Mouse (Mus musculus) kidney, postnatal 0 days (tissue): ENCODE results near the gene Ccdc63. TPM values are rescaled to one million over a fixed set of nuclear protein-coding genes. Genes with fewer than 3 reads are reported as not detected.

Source experiments
- ATAC-seq: fragments of 200-750 bp; cut with Nextera tagmentation; replicated peaks from 2 replicates; pipeline ENCODE4 v1.8.0; 2017; ENCODE audit warnings: low read depth, moderate number of reproducible peaks, moderate TSS enrichment, moderate library complexity; ENCODE audit not compliant: low FRiP score
- DNase-seq: peaks from one replicate; pipeline ENCODE4 v3.0.0-alpha.2; 2016; ENCODE audit warnings: low spot score
- H3K27ac ChIP-seq: fragments of 300-500 bp; sonication (generic); 2 replicates; pipeline ENCODE4 v1.5.1; 2014; ENCODE audit warnings: mild to moderate bottlenecking
- H3K27me3 ChIP-seq: fragments of 300-500 bp; sonication (generic); 2 replicates; pipeline ENCODE4 v1.6.1; 2014; ENCODE audit warnings: low read length, mixed read lengths; ENCODE audit not compliant: insufficient read depth
- H3K36me3 ChIP-seq: fragments of 300-500 bp; sonication (generic); 2 replicates; pipeline ENCODE4 v1.6.1; 2014; ENCODE audit warnings: low read length, mixed read lengths; ENCODE audit not compliant: insufficient read depth
- H3K4me1 ChIP-seq: fragments of 300-500 bp; sonication (generic); replicated peaks from 2 replicates; pipeline ENCODE4 v1.6.1; 2014; ENCODE audit warnings: antibody characterized with exemption, low read length, mixed read lengths; ENCODE audit not compliant: insufficient read depth
- H3K4me2 ChIP-seq: fragments of 300-500 bp; sonication (generic); 2 replicates; pipeline ENCODE4 v1.6.1; 2014; ENCODE audit warnings: mild to moderate bottlenecking, low read length, moderate library complexity, mixed read lengths
- H3K4me3 ChIP-seq: fragments of 300-500 bp; sonication (generic); replicated peaks from 2 replicates; pipeline ENCODE4 v1.5.1; 2014; ENCODE audit warnings: low read depth, low read length
- H3K9ac ChIP-seq: fragments of 300-500 bp; sonication (generic); 2 replicates; pipeline ENCODE4 v1.6.1; 2014; ENCODE audit warnings: low read depth, low read length
- H3K9me3 ChIP-seq: fragments of 300-500 bp; sonication (generic); replicated peaks from 2 replicates; pipeline ENCODE4 v1.6.1; 2016; ENCODE audit warnings: low read length, inconsistent platforms, mixed read lengths
- CTCF ChIP-seq: IDR thresholded peaks from 2 replicates; pipeline ENCODE4 v1.5.1; 2016; ENCODE audit warnings: antibody characterized with exemption, low read depth, mild to moderate bottlenecking, moderate library complexity
- WGBS: fragments of 180-500 bp; shearing (Covaris S2); extraction: QIAGEN DNeasy Blood & Tissue Kit; methylation state at CpG from one replicate; pipeline ENCODE4 v1.1.7; 2014; 5-methylcytosine and 5-hydroxymethylcytosine counted together
- polyA plus RNA-seq: library from polyadenylated mRNA; unstranded; fragments of >200 nt; fragmentation: Nextera tagmentation; extraction: Ambion mirVana; gene quantifications from 2 replicates; pipeline ENCODE4 v1.2.1, GENCODE M21; 2015

Gene Ccdc63
- polyA plus RNA-seq, 1 experiment from 2014 or later, result not detected

GRCm38 (mm10) chr5:122163194-122163593 lies 22.6 kb upstream of the Ccdc63 start:
- Histone ChIP-seq H3K9ac (no peak overlapping the region), H3K4me2 (peak overlapping the region; percentile 25; the same call in 1 of the 2 replicates), H3K27me3 (no peaks in the 10 kb centered on the region), H3K4me1 (peaks cover 45% of the 10 kb centered on the region), H3K27ac (0 out of 2 replicates have a peak overlapping the region, but pooled peaks have one; percentile 10), H3K9me3 (no peaks in the 10 kb centered on the region), H3K36me3 (0 out of 2 replicates have a peak, but pooled peaks cover 4% of the 10 kb centered on the region), H3K4me3 (no peak overlapping the region)
- TF ChIP-seq CTCF, result no peak
- WGBS, result 14% methylated on average over 6 of the region's 6 CpGs
- DNase-seq, result no peak
- ATAC-seq, result no peak

GRCm38 (mm10) chr5:122158557-122159515 lies 18.2 kb upstream of the Ccdc63 start:
- ATAC-seq (no peak), DNase-seq (peak; percentile 33)
- Histone ChIP-seq H3K27me3 (no peaks in the 10 kb centered on the region), H3K36me3 (0 out of 2 replicates have a peak, but pooled peaks cover 3% of the 10 kb centered on the region), H3K9me3 (no peaks in the 10 kb centered on the region), H3K27ac (peak overlapping the region; percentile 76), H3K4me1 (peaks cover 18% of the 10 kb centered on the region), H3K9ac (peak overlapping the region; percentile 93), H3K4me3 (peak overlapping the region; percentile 95), H3K4me2 (peak overlapping the region; percentile 74)
- under 1% methylated on average over 42 of the region's 42 CpGs for WGBS
- no peak for TF ChIP-seq CTCF

GRCm38 (mm10) chr5:122157827-122158381 lies 17.3 kb upstream of the Ccdc63 start, which contains the start of gene Ppp1cc:
Gene Ppp1cc (plus strand): TSS chr5:122158278.
- Histone ChIP-seq H3K27me3 (no peaks in the 10 kb centered on the region), H3K4me3 (peak within 1 kb of the TSS; percentile 95), H3K9me3 (no peaks in the 10 kb centered on the region), H3K9ac (peak within 1 kb of the TSS; percentile 93), H3K27ac (peak within 1 kb of the TSS; percentile 78), H3K4me2 (peak within 1 kb of the TSS; percentile 74), H3K4me1 (peaks cover 10% of the 10 kb centered on the region), H3K36me3 (0 out of 2 replicates have a peak, but pooled peaks cover 3% of the 10 kb centered on the region)
- peak; percentile 41; the same call in 1 of the 2 replicates for TF ChIP-seq CTCF
- peak; percentile 94 for ATAC-seq
- WGBS, result under 1% methylated on average over 51 of the region's 54 CpGs
- peak; percentile 95 for DNase-seq

GRCm38 (mm10) chr5:122156486-122156885 lies 15.9 kb upstream of the Ccdc63 start:
- no peak for TF ChIP-seq CTCF
- H3K9me3 ChIP-seq, result no peaks in the 10 kb centered on the region
- H3K36me3 ChIP-seq, result 0 out of 2 replicates have a peak, but pooled peaks cover 3% of the 10 kb centered on the region
- no peak overlapping the region for H3K9ac ChIP-seq
- WGBS, result 44% methylated on average over 2 of the region's 2 CpGs
- DNase-seq, result no peak
- H3K4me3 ChIP-seq, result no peak overlapping the region
- ATAC-seq, result no peak
- H3K4me1 ChIP-seq, result no peaks in the 10 kb centered on the region; the same call in 1 of the 2 replicates
- H3K27me3 ChIP-seq, result no peaks in the 10 kb centered on the region
- H3K27ac ChIP-seq, result no peak overlapping the region
- no peak overlapping the region for H3K4me2 ChIP-seq

GRCm38 (mm10) chr5:122155613-122156012 lies 15.0 kb upstream of the Ccdc63 start:
- H3K4me2 ChIP-seq, result no peak overlapping the region
- DNase-seq (no peak), ATAC-seq (no peak)
- H3K27me3 ChIP-seq, result no peaks in the 10 kb centered on the region
- H3K27ac ChIP-seq, result no peak overlapping the region
- no peak overlapping the region for H3K4me3 ChIP-seq
- H3K9ac ChIP-seq, result no peak overlapping the region
- no peaks in the 10 kb centered on the region; the same call in 1 of the 2 replicates for H3K4me1 ChIP-seq
- no peaks in the 10 kb centered on the region for H3K36me3 ChIP-seq
- TF ChIP-seq CTCF, result no peak
- H3K9me3 ChIP-seq, result no peaks in the 10 kb centered on the region

- no peak for ATAC-seq
- no peak for TF ChIP-seq CTCF
Measured at GRCm38 (mm10) chr5:122154782-122155181, 14.2 kb upstream of the Ccdc63 start.

More at GRCm38 (mm10) chr5:122154782-122155181, 14.2 kb upstream of the Ccdc63 start:
- Histone ChIP-seq H3K9ac (no peak overlapping the region), H3K27me3 (no peaks in the 10 kb centered on the region), H3K36me3 (no peaks in the 10 kb centered on the region), H3K4me2 (no peak overlapping the region), H3K4me3 (no peak overlapping the region), H3K27ac (0 out of 2 replicates have a peak overlapping the region, but pooled peaks have one; percentile 6), H3K9me3 (no peaks in the 10 kb centered on the region), H3K4me1 (no peaks in the 10 kb centered on the region; the same call in 1 of the 2 replicates)
- WGBS, result 63% methylated on average over 3 of the region's 3 CpGs
- no peak for DNase-seq
